Mouse (Mus musculus) thymus, postnatal 10 days (tissue): ENCODE measurements around the gene Iqgap1.

Experiments
- DNase-seq, 2 experiments: peaks; one replicate each; pipeline ENCODE4 v3.0.0; 2021; ENCODE audit warnings: low spot score in 2 of 2

Iqgap1 gene

GRCm38 (mm10) chr7:80719038-80719437, 106.7 kb downstream of the Iqgap1 start:
- DNase-seq: no peak

- DNase-seq: peak; percentile 61 to 69
These were observed 107.3 kb downstream of the Iqgap1 start for GRCm38 (mm10) chr7:80718471-80718870.

- no peak for DNase-seq
These were observed 109.0 kb downstream of the Iqgap1 start for GRCm38 (mm10) chr7:80716758-80717157.

- no peak for DNase-seq
These were observed 110.5 kb downstream of the Iqgap1 start for GRCm38 (mm10) chr7:80715306-80715705.

GRCm38 (mm10) chr7:80711496-80711895, 114.3 kb downstream of the Iqgap1 start:
- no peak for DNase-seq

GRCm38 (mm10) chr7:80710333-80710732, 115.4 kb downstream of the Iqgap1 start:
- no peak for DNase-seq

- no peak for DNase-seq
These were observed 121.7 kb downstream of the Iqgap1 start for GRCm38 (mm10) chr7:80704066-80704465.

GRCm38 (mm10) chr7:80702510-80702909, 123.3 kb downstream of the Iqgap1 start:
- DNase-seq: no peak

- DNase-seq: no peak
These were observed 126.1 kb downstream of the Iqgap1 start for GRCm38 (mm10) chr7:80699709-80700108.

GRCm38 (mm10) chr7:80698940-80699339, 126.8 kb downstream of the Iqgap1 start:
- no peak for DNase-seq

GRCm38 (mm10) chr7:80697859-80698258, 127.9 kb downstream of the Iqgap1 start:
- DNase-seq: no peak

GRCm38 (mm10) chr7:80696903-80697302, 128.9 kb downstream of the Iqgap1 start:
- peak; percentile 25 to 44 for DNase-seq

GRCm38 (mm10) chr7:80696334-80696733, 129.4 kb downstream of the Iqgap1 start:
- DNase-seq: no peak

GRCm38 (mm10) chr7:80692472-80692871, 133.3 kb downstream of the Iqgap1 start:
- no peak for DNase-seq

GRCm38 (mm10) chr7:80691131-80691530, 134.6 kb downstream of the Iqgap1 start:
- DNase-seq: no peak

GRCm38 (mm10) chr7:80689221-80689591, 136.6 kb downstream of the Iqgap1 start:
- no peak for DNase-seq

- peak; percentile 20 to 47 for DNase-seq
These were observed 137.1 kb downstream of the Iqgap1 start, which contains the start of gene Crtc3 for GRCm38 (mm10) chr7:80688556-80689220. Gene Crtc3, minus strand, starts transcription at chr7:80688877.

- DNase-seq: peak; percentile 25 to 47
These were observed 137.8 kb downstream of the Iqgap1 start for GRCm38 (mm10) chr7:80687721-80688555.

- DNase-seq: no peak
These were observed 140.1 kb downstream of the Iqgap1 start for GRCm38 (mm10) chr7:80685639-80686038.

GRCm38 (mm10) chr7:80682630-80683029, 143.1 kb downstream of the Iqgap1 start:
- no peak for DNase-seq

GRCm38 (mm10) chr7:80680218-80680847, 145.4 kb downstream of the Iqgap1 start:
- DNase-seq: peak; percentile 51 to 62

GRCm38 (mm10) chr7:80672323-80672722, 153.5 kb downstream of the Iqgap1 start:
- DNase-seq: no peak

- DNase-seq: no peak
These were observed 154.9 kb downstream of the Iqgap1 start for GRCm38 (mm10) chr7:80670889-80671288.
